Mouse (Mus musculus) embryonic fibroblast, embryonic 13.5 days (primary cell): Measurements from ENCODE around the gene Usp40. TPM values are rescaled to one million over a fixed set of nuclear protein-coding genes. Genes with fewer than 3 reads are reported as not detected.

Experiments
- H3K27ac ChIP-seq: 2 replicates; pipeline ENCODE4 v1.5.1; 2012; ENCODE audit warnings: low read length, control low read depth, inconsistent platforms; ENCODE audit not compliant: insufficient read depth
- H3K4me1 ChIP-seq: 2 replicates; pipeline ENCODE4 v1.6.1; 2011; ENCODE audit warnings: low read length; ENCODE audit not compliant: control insufficient read depth, insufficient read depth
- H3K4me3 ChIP-seq: 2 replicates; pipeline ENCODE4 v1.5.1; 2011; ENCODE audit warnings: mild to moderate bottlenecking, control low read depth, low read length; ENCODE audit not compliant: insufficient read depth
- CTCF ChIP-seq: IDR thresholded peaks from 2 replicates; pipeline ENCODE4 v1.5.1; 2011; ENCODE audit warnings: mild to moderate bottlenecking, control low read depth, low read length, moderate library complexity, borderline replicate concordance; ENCODE audit not compliant: insufficient read depth
- POLR2A ChIP-seq: IDR thresholded peaks from 2 replicates; pipeline ENCODE4 v1.6.1; 2011; ENCODE audit warnings: low read depth, mild to moderate bottlenecking, control low read depth, low read length, moderate library complexity
- polyA plus RNA-seq: library from polyadenylated mRNA; stranded (reverse); fragments of >200 nt; gene quantifications from 2 replicates; pipeline ENCODE4 v1.2.4, GENCODE M21; 2011; ENCODE audit warnings: low read depth; ENCODE audit not compliant: missing spikeins, insufficient read length

Usp40 gene
- polyA plus RNA-seq, 1 experiment = 44.4 TPM

GRCm38 (mm10) chr1:87947681-87948091 is 60.7 kb downstream of the Usp40 start:
- Histone ChIP-seq H3K4me3 (no peak overlapping the region), H3K4me1 (no peaks in the 10 kb centered on the region), H3K27ac (no peak overlapping the region)
- no peak for TF ChIP-seq CTCF
- TF ChIP-seq POLR2A = no peak

- H3K4me3 ChIP-seq = no peak overlapping the region
- TF ChIP-seq POLR2A (no peak), CTCF (no peak)
- no peaks in the 10 kb centered on the region for H3K4me1 ChIP-seq
- H3K27ac ChIP-seq = no peak overlapping the region
Observed at GRCm38 (mm10) chr1:87941765-87942164, 66.6 kb downstream of the Usp40 start.

DNA sequence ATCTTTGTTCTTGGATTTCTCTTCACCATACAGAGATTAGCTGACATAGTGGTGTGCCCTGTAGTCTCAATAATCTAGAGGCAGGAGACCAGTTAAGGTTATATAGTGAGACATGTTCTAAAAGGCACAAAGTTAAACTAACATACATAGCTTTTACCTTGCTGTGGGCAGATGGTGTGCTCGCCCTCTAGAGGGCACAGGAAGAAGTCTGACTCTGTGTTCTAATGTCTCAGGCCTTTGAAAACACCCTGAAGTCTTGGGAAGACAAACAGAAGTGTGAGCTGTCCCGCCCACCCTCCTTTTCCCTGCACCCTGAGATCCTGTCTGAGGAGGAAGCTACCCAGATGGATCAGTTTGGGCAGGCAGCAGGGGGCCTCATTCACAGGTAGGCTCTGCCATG is 71.8 kb downstream of the Usp40 start:
- Histone ChIP-seq H3K27ac (no peak overlapping the region), H3K4me3 (no peak overlapping the region), H3K4me1 (no peaks in the 10 kb centered on the region)
- TF ChIP-seq CTCF = peak; percentile 60; the same call in 1 of the 2 replicates
- TF ChIP-seq POLR2A = no peak

GRCm38 (mm10) chr1:87936075-87936474 is 72.3 kb downstream of the Usp40 start:
- no peak overlapping the region for H3K4me3 ChIP-seq
- no peaks in the 10 kb centered on the region for H3K4me1 ChIP-seq
- TF ChIP-seq POLR2A = no peak
- no peak for TF ChIP-seq CTCF
- H3K27ac ChIP-seq = no peak overlapping the region

DNA sequence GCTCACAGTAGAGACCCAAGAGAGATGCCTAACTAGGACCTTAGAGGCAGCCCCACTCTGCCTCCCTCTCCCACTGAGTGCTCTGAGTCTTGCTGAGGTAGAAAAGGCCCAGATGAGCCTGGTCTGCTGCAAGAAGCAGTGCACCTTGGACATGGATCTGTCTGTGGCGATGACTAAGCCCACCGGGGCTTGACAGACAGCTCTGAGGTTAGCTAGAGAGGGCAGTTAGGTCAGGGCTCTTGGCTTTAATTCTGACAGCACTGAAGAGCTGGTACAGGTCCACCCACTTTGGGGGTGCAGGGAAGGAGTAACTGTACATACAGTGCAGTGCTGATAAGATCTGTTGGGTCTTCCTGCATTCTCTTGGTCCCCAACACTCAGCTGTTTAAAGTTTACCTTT is 72.8 kb downstream of the Usp40 start:
- Histone ChIP-seq H3K4me1 (no peaks in the 10 kb centered on the region), H3K27ac (no peak overlapping the region), H3K4me3 (no peak overlapping the region)
- no peak for TF ChIP-seq POLR2A
- TF ChIP-seq CTCF = no peak

DNA sequence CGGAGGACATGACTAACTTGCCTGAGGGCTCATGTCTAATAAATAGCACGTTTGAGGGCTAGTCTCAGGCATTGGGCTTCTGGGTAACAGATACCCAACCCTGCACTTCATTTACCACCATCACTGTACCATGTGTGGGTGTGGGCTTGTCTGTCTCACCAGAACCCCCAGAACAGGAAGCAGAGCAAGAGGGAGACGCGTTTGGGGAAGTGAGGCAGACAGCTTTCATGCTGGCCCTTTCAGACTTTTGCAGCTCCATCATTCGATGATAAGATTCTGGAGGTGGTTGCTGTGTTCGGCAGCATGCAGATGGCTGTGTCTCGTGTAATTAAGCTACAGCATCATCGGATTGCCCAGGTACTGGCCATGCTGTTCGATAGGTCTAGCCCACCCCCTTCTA is 73.3 kb downstream of the Usp40 start:
- H3K27ac ChIP-seq = no peak overlapping the region
- H3K4me1 ChIP-seq = no peaks in the 10 kb centered on the region
- H3K4me3 ChIP-seq = no peak overlapping the region
- TF ChIP-seq POLR2A (no peak), CTCF (no peak)

GRCm38 (mm10) chr1:87933051-87933450 is 75.3 kb downstream of the Usp40 start:
- H3K4me3 ChIP-seq = no peak overlapping the region
- H3K4me1 ChIP-seq = no peaks in the 10 kb centered on the region
- H3K27ac ChIP-seq = no peak overlapping the region
- no peak for TF ChIP-seq POLR2A
- no peak for TF ChIP-seq CTCF

DNA sequence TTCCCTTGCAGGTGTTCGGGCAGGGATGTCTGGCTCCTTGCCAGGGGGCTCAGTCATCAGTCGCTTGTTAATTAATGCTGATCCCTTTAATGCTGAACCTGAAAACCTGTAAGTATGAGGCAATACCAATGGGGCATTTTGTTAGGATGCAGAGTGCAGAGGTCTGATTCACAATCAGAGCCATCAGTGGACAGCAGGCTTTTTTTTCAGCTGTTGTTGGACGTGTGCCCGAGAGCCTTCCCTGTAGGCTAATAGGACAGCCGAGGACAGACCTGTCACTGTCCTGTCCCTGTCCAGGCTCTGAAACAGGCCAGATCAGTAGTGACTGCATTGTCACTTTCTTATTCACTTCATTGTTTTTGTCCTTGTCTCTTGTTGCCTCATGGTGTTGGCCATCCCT is 78.6 kb downstream of the Usp40 start:
- no peak overlapping the region for H3K4me3 ChIP-seq
- no peak overlapping the region for H3K27ac ChIP-seq
- H3K4me1 ChIP-seq = no peaks in the 10 kb centered on the region
- no peak for TF ChIP-seq POLR2A
- TF ChIP-seq CTCF = no peak

- H3K27ac ChIP-seq = no peak overlapping the region
- H3K4me1 ChIP-seq = no peaks in the 10 kb centered on the region
- TF ChIP-seq CTCF (no peak), POLR2A (no peak)
- H3K4me3 ChIP-seq = no peak overlapping the region
Observed at GRCm38 (mm10) chr1:87924888-87925287, 83.5 kb downstream of the Usp40 start.

DNA sequence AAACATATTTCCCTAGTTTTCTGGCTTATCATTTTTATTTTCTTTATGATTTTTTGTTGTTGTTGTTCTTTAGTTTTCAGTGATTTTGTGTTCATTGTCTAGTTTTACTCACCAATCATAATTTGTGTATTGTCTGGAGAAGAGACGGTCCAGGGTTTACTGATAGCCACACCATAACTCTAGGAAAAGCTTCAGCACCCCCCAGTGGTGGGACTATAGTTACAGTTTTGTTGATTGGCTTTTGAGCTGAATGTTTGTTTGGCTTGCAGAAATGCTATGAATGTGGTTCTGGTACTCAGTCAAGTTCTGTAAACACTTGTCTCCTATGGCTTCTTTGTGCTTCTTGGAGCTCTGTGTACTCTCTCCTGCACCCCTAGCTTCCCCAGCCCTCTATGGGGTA is 85.7 kb downstream of the Usp40 start:
- no peak overlapping the region for H3K27ac ChIP-seq
- no peak for TF ChIP-seq POLR2A
- TF ChIP-seq CTCF = no peak
- no peaks in the 10 kb centered on the region for H3K4me1 ChIP-seq
- H3K4me3 ChIP-seq = no peak overlapping the region

DNA sequence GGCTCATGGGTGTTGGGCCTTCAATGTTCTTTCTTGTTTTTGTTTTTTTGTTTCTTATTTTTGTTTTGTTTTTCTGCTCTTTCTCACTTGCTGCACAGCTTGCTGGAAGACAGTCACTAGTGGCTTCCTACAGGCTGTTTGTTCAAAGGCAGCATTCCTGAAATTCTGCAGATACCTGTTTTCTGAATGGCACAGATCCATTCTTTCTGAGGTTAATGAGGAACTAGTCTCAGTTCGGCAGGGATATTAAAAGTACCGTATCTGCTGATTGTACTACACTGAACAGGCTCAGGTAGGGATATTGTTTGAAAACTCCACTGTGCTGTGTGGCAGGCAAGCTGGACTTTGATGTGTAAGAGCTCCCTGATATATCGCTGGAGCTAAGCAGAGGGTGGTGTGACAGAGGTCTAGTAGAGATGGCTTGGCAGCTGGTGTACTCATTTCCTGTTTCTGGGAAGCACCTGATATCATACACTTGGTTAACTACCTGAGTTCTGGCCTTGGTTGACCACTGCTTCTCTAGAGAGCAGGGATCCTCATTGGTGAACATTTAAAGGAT is 88.2 kb downstream of the Usp40 start:
- TF ChIP-seq CTCF (no peak), POLR2A (no peak)
- no peak overlapping the region for H3K4me3 ChIP-seq
- no peaks in the 10 kb centered on the region for H3K4me1 ChIP-seq
- no peak overlapping the region for H3K27ac ChIP-seq
